Mouse (Mus musculus): Measurements from ENCODE around the gene Olfr338.
"Not testable (repeated sequence)": the region's sequence is repeated elsewhere in the genome, so short reads cannot be mapped to it uniquely, and the experiment has no call there.

Olfr338 gene

DNA sequence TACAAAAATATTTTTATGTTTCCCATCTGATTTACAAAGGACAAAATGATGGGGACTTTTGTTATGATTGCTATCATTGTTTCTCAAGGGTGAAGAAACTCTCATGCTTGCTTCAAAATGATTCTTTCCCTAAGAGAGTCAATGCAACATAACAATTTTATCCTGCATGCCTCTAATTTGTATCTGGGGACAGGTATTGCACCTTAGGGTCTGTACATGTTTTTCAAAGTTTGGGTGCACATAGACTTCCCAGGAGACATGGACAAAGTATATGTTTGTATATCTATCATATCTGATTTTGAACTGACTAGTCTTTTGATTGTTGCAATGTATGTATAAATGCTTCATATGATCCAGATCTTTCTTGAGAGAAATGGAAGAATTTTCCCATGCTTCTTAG is at the start of gene Olfr338:
TSS of gene Olfr338 (plus strand) at position 301 of the 400 bp plus-strand sequence.
- no peak for DNase-seq (ENCODE audit: low spot score in 2 of 2)

GRCm38 (mm10) chr2:36415174-36415573 is 41.9 kb downstream of the Olfr338 start:
- DNase-seq (ENCODE audit: low spot score in 2 of 2) = not testable (repeated sequence)

DNA sequence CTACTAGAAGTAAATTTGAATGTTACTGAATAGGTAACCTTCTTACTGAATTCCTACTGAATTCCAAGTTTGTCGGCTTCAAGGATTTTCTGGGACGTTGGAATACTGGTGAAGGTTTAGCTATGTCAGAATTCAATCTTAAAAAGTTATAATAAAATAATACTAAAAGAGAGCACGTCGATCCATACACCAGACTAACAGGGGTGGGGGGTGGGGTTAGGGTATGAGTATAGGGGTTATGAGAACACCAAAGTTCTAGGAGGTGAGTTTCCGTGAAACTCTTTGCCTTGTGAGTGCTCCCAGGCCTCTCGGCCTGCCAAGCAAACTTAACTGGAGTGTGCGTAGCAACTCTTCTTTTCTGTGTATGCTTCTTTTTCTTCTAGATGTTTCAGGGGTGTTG is 42.3 kb downstream of the Olfr338 start:
- DNase-seq (ENCODE audit: low spot score in 2 of 2) = not testable (repeated sequence)

- DNase-seq (ENCODE audit: low spot score in 2 of 2) = no peak
Measured at GRCm38 (mm10) chr2:36418647-36419046, 45.3 kb downstream of the Olfr338 start, which contains the start of gene Olfr339. Olfr339 (plus strand) TSS chr2:36418947.

Measured in spleen, postnatal 36 days (tissue).